ENCODE assay signal across 8 mouse cellular contexts in genomic region chr11:76468347-76468746, GRCm38 (mm10).
A peak's percentile ranks its signal among the peaks of the same experiment; 100 is the strongest.
DNase-seq lines count a peak whose midpoint lies in the region; ATAC-seq lines count a peak whose summit lies in the region.

No protein-coding gene starts in this region.

- H3K9ac ChIP-seq in liver, embryonic 12.5 days = no peak overlapping the region
- peak overlapping the region; percentile 48; the same call in 1 of the 2 replicates for H3K9ac ChIP-seq in embryonic facial prominence, embryonic 11.5 days (replicated peaks; ENCODE audit: low read length)
- peak overlapping the region; percentile 61 for H3K9ac ChIP-seq in hindbrain, embryonic 15.5 days
- H3K9ac ChIP-seq in limb, embryonic 13.5 days = peak overlapping the region; percentile 43

- H3K4me3 ChIP-seq in liver, embryonic 12.5 days = no peak overlapping the region
- no peak overlapping the region for H3K4me3 ChIP-seq in embryonic facial prominence, embryonic 11.5 days (ENCODE audit: low read depth, low read length)
- H3K4me3 ChIP-seq in hindbrain, embryonic 15.5 days = peak overlapping the region; percentile 46
- no peak overlapping the region for H3K4me3 ChIP-seq in limb, embryonic 13.5 days

- no peak overlapping the region for H3K27ac ChIP-seq in liver, embryonic 12.5 days
- H3K27ac ChIP-seq in embryonic facial prominence, embryonic 11.5 days (replicated peaks; ENCODE audit: low read depth, low read length) = no peak overlapping the region
- H3K27ac ChIP-seq in hindbrain, embryonic 15.5 days (replicated peaks) = peak overlapping the region; percentile 91
- peak overlapping the region; percentile 39; the same call in 1 of the 2 replicates for H3K27ac ChIP-seq in limb, embryonic 13.5 days

- no peaks in the 10 kb centered on the region for H3K36me3 ChIP-seq in liver, embryonic 12.5 days
- no peaks in the 10 kb centered on the region for H3K36me3 ChIP-seq in embryonic facial prominence, embryonic 11.5 days (replicated peaks; ENCODE audit: control insufficient read depth, insufficient read depth, low read depth, low read length)
- peaks cover 5% of the 10 kb centered on the region for H3K36me3 ChIP-seq in hindbrain, embryonic 15.5 days
- H3K36me3 ChIP-seq in limb, embryonic 13.5 days = peaks cover 41% of the 10 kb centered on the region

- DNase-seq in liver = peak; percentile 52
- peak; percentile 56 for DNase-seq in embryonic facial prominence, embryonic 11.5 days (ENCODE audit: low spot score)
- peak; percentile 84 for DNase-seq in retina, postnatal 1 day
- no peak for DNase-seq in gastrocnemius, postnatal 10 days
- DNase-seq in yolk sac, embryonic 10.5 days (ENCODE audit: low spot score) = no peak

- H3K4me1 ChIP-seq in liver, embryonic 12.5 days = 0 out of 2 replicates have a peak, but pooled peaks cover 5% of the 10 kb centered on the region
- peaks cover 16% of the 10 kb centered on the region for H3K4me1 ChIP-seq in embryonic facial prominence, embryonic 11.5 days (ENCODE audit: control insufficient read depth, insufficient read depth, low read length)
- H3K4me1 ChIP-seq in hindbrain, embryonic 15.5 days (replicated peaks) = peaks cover 88% of the 10 kb centered on the region
- H3K4me1 ChIP-seq in limb, embryonic 13.5 days = peaks cover 59% of the 10 kb centered on the region

- H3K27me3 ChIP-seq in liver, embryonic 12.5 days (replicated peaks) = peaks cover 8% of the 10 kb centered on the region; the same call in 1 of the 2 replicates
- H3K27me3 ChIP-seq in embryonic facial prominence, embryonic 11.5 days (ENCODE audit: control insufficient read depth, insufficient read depth, low read length) = no peaks in the 10 kb centered on the region
- no peaks in the 10 kb centered on the region for H3K27me3 ChIP-seq in hindbrain, embryonic 15.5 days
- no peaks in the 10 kb centered on the region for H3K27me3 ChIP-seq in limb, embryonic 13.5 days

- WGBS in liver, embryonic 12.5 days (ENCODE audit: insufficient replicate concordance) = 31% methylated on average over 6 of the region's 6 CpGs
- WGBS in embryonic facial prominence, embryonic 11.5 days = 7% methylated on average over 6 of the region's 6 CpGs
- WGBS in hindbrain, embryonic 15.5 days = under 1% methylated on average over 6 of the region's 6 CpGs
- WGBS in limb, embryonic 13.5 days = 22% methylated on average over 5 of the region's 6 CpGs

- H3K4me2 ChIP-seq in liver, embryonic 12.5 days = no peak overlapping the region
- H3K4me2 ChIP-seq in embryonic facial prominence, embryonic 11.5 days (ENCODE audit: low read depth, low read length) = peak overlapping the region; percentile 2
- peak overlapping the region; percentile 60 for H3K4me2 ChIP-seq in hindbrain, embryonic 15.5 days
- H3K4me2 ChIP-seq in limb, embryonic 13.5 days (replicated peaks) = peak overlapping the region; percentile 41

- ATAC-seq in liver, embryonic 12.5 days = no peak
- peak; percentile 57; the same call in 1 of the 2 replicates for ATAC-seq in embryonic facial prominence, embryonic 11.5 days (replicated peaks; ENCODE audit: insufficient number of reproducible peaks, low FRiP score, low TSS enrichment, low read depth)
- ATAC-seq in hindbrain, embryonic 15.5 days (ENCODE audit: low FRiP score, low read depth) = peak; percentile 80
- peak; percentile 48; the same call in 1 of the 2 replicates for ATAC-seq in limb, embryonic 13.5 days (ENCODE audit: low FRiP score, low read depth)

- H3K9me3 ChIP-seq in liver, embryonic 12.5 days (replicated peaks) = no peaks in the 10 kb centered on the region
- H3K9me3 ChIP-seq in embryonic facial prominence, embryonic 11.5 days (replicated peaks; ENCODE audit: control insufficient read depth, low read length) = no peaks in the 10 kb centered on the region
- no peaks in the 10 kb centered on the region for H3K9me3 ChIP-seq in hindbrain, embryonic 15.5 days
- no peaks in the 10 kb centered on the region for H3K9me3 ChIP-seq in limb, embryonic 13.5 days

Comparison
In these comparisons a context has a peak if more than half of its experiments do, and no peak if none do; other contexts are left out.
1. DNase-seq: peak in liver (single experiment), embryonic facial prominence, embryonic 11.5 days (single experiment) and retina, postnatal 1 day (single experiment); none in gastrocnemius, postnatal 10 days (single experiment) and yolk sac, embryonic 10.5 days (single experiment).
2. H3K27ac ChIP-seq: peak in hindbrain, embryonic 15.5 days (single experiment) and limb, embryonic 13.5 days (single experiment); none in liver, embryonic 12.5 days (single experiment) and embryonic facial prominence, embryonic 11.5 days (single experiment).